Mouse (Mus musculus): ENCODE measurements around the gene Txlng. TPM values are rescaled to one million over a fixed set of nuclear protein-coding genes. Genes with fewer than 3 reads are reported as not detected.

Gene Txlng
- 17.9 TPM for polyA plus RNA-seq (2017; shearing (Covaris generic))

DNA sequence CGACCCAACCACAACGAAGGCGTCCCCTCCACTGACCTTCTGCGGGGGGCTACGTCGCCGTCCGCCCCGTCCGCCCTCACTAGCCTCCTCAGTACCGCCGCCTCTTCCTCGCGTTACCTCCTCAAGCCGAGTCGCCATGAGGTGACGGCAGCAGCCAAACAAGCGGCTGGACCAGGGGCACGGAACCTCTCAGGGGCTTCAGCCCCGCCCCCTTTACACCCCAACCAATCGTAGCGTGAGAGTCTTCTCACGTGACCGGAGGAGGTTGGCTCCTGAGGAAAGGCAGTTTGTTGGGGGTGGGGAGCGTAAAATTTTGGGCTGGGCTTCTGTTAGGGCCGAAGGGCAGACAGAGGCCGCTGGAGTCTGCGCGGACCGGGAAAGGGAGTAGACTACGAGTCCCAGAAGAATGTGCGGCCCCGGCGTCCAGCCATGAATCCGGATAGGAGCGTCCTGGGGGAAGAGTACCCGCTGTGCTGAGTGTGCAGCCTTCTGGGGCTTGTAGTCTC, at the start of gene Txlng:
Txlng (minus strand) TSS at position 252 of the 506 bp plus-strand sequence.

DNA sequence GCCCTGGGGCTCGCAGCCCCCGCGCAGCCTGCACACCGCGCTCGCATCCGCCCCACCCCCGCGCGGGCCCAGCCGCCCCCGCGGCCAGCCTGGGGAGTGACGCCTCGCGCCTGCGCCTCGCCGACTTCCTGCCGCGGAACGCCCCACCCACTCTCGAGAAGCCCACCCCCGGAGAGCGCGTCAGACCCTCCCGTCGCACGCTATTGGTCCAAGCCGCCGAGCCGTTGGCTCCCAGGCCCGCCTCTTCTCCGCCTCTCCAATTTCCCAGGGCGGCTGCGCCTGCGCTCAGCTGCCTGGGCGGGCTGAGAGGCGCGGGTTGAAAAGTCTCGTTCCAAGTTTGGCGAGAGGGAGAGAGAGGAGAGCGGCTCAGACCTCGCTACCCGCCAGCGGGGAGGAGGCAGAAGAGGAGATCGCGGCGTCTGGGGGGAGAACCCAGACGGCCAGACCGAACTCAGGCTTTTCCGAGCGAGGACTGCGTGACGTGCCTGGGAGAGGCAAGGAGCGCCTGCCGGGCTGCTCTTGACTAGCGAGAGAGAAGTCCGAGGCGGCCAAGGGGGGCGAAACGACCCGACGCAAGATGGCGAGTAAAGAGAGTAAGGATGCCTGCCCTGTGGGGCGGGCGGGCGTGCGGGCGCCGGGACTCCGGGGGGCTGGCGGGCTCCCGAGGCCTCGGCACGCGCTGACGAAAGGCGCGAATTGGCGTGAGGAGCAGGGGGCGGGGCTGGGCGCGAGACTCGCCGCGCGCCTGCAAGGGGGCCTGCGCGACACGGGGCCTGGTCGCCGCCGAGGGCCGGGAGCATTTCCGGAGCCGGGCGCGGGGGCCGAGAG, 68.9 kb downstream of the Txlng start, which contains the start of gene Rbbp7:
Rbbp7 (plus strand) TSS at position 288 of the 828 bp plus-strand sequence.

Other genes with a start within 250 kb of the Txlng start
- gene Reps2, start 185.8 kb downstream of the Txlng start, polyA plus RNA-seq (2017; shearing (Covaris generic)) = not detected
- gene Rbbp7, start 69.1 kb downstream of the Txlng start, polyA plus RNA-seq (2017; shearing (Covaris generic)) = 182 TPM
- 47.3 TPM for gene Syap1, start 59.0 kb upstream of the Txlng start, polyA plus RNA-seq (2017; shearing (Covaris generic))
- 192 TPM for gene Ctps2, start 71.8 kb upstream of the Txlng start, polyA plus RNA-seq (2017; shearing (Covaris generic))
- gene S100g, start 135.1 kb upstream of the Txlng start, polyA plus RNA-seq (2017; shearing (Covaris generic)) = not detected